8 mouse cellular contexts compared by ENCODE assay signal in genomic region chr8:70510228-70510915, GRCm38 (mm10). TPM values are rescaled to one million over a fixed set of nuclear protein-coding genes. Genes with fewer than 3 reads are reported as not detected.
DNase-seq lines count a peak whose midpoint lies in the region; ATAC-seq lines count a peak whose summit lies in the region.

Gene Uba52, minus strand, starts transcription at chr8:70510801.

- H3K4me3 ChIP-seq in hindbrain, embryonic 12.5 days, result peak within 1 kb of the TSS; percentile 100

- peak within 1 kb of the TSS; percentile 97 for H3K4me2 ChIP-seq in hindbrain, embryonic 12.5 days (replicated peaks)

- no peaks in the 10 kb centered on the region for H3K27me3 ChIP-seq in hindbrain, embryonic 12.5 days

- H3K4me1 ChIP-seq in hindbrain, embryonic 12.5 days, result peaks cover 25% of the 10 kb centered on the region

- no peaks in the 10 kb centered on the region for H3K9me3 ChIP-seq in hindbrain, embryonic 12.5 days (replicated peaks)

- H3K27ac ChIP-seq in hindbrain, embryonic 12.5 days, result peak within 1 kb of the TSS; percentile 96

- H3K36me3 ChIP-seq in hindbrain, embryonic 12.5 days, result peaks cover 42% of the 10 kb centered on the region

- H3K9ac ChIP-seq in hindbrain, embryonic 12.5 days, result peak within 1 kb of the TSS; percentile 99

- DNase-seq in Muller cell, postnatal 12 days (ENCODE audit: inconsistent ontology term), result peak; percentile 97
- DNase-seq in cerebellum, adult 9-11 months, result peak; percentile 98
- peak; percentile 95 to 98 for DNase-seq in frontal cortex, postnatal 10 days (ENCODE audit: low spot score in 2 of 2)
- peak; percentile 92 to 95 for DNase-seq in layer of hippocampus, postnatal 25 days (ENCODE audit: extremely low spot score in 1 of 2, low spot score in 1 of 2)
- peak; percentile 98 for DNase-seq in lung, postnatal 25 days (ENCODE audit: low spot score)
- DNase-seq in retina, embryonic 14.5 days (ENCODE audit: low spot score), result peak; percentile 99
- DNase-seq in thymus, postnatal 4 days, result peak; percentile 97

- ATAC-seq in hindbrain, embryonic 12.5 days (ENCODE audit: low FRiP score), result peak; percentile 84

- WGBS in hindbrain, embryonic 12.5 days, result 1% methylated on average over 69 of the region's 74 CpGs

RNA-seq across cellular contexts. Expression of gene Uba52, which starts in this region (rescaled TPM):
- polyA plus RNA-seq in hindbrain, embryonic 12.5 days (2016; fragmentation: Nextera tagmentation; extraction: Ambion mirVana), result 633 and 755 TPM in 2 replicates
- total RNA-seq in layer of hippocampus, postnatal 25 days (2021), result 1,000 to 10,000 TPM; 1,005 to 1,128 TPM

Comparison
In these comparisons a context has a peak if more than half of its experiments do, and no peak if none do; other contexts are left out.
1. Peak in every context shown above with its lines: DNase-seq, ATAC-seq, H3K4me3 ChIP-seq and H3K27ac ChIP-seq.